Mouse (Mus musculus) adrenal gland, postnatal 10 days (tissue): ENCODE measurements at regions not wholly inside any gene's neighbourhood (a gene's known extent, or its start where the extent isn't known, plus 50 kb on each side); places are given as distances from the start of the nearest gene placed in this dataset.
A peak's percentile ranks its signal among the peaks of the same experiment; 100 is the strongest.
"Not testable (repeated sequence)": the region's sequence is repeated elsewhere in the genome, so short reads cannot be mapped to it uniquely, and the experiment has no call there.

Source experiments
- DNase-seq: peaks from one replicate; pipeline ENCODE4 v3.0.0; 2021; ENCODE audit warnings: mixed read lengths

DNA sequence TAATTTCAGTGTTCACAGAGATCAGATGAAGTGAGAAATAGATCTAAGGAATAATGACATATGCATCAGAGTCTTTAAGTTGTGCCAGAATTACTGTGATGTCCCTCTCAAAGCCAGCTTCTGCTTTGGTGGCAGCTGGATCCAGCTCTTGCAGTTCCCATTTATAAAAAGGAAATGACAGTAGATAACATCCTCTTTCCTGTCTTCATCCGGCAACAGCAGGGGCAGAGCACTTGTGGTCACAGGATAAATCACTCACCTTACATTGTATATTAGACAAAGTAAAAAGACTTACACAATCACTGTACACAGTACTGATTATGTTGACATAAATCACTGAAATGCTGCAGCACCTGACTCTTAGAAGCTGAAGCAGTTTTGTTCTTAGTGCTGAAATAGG is 1214.2 kb downstream of the Adam6a start:
- not testable (repeated sequence) for DNase-seq

DNA sequence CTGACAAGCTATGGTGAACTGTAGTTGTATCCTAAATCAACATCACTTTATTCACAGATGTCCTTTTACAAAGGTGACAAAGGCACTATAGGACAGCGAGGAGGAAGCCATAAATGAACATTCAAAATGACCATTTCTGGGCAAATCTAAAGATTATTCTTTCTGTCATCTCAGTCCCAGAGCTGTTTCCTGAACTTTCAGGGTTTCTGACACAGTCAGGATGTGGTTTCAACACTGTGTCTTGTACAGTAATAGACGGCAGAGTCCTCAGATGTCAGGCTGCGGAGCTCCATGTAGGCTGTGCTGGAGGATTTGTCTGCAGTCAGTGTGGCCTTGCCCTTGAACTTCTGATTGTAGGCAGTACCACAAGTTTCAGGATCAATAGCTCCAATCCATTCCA is 1220.5 kb downstream of the Adam6a start:
- DNase-seq, result not testable (repeated sequence)

DNA sequence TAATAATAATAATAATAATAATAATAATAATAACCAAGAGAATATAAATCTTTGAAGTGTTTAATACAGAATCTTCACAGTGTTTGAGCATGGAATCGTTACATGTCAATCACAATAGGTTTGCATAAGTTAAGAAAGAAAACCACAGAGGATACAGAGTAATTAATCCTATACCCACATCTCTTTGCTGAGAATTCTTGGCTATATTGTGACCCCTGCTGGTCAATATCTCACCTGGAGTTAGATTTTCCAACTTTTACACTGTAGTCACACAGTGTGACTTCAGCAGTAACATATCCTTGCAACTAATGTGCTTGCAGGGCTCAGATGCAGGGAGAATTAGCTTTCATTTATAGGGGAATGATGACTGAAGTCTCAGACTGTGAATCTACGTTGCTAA is 1231.7 kb downstream of the Adam6a start:
- DNase-seq, result not testable (repeated sequence)

DNA sequence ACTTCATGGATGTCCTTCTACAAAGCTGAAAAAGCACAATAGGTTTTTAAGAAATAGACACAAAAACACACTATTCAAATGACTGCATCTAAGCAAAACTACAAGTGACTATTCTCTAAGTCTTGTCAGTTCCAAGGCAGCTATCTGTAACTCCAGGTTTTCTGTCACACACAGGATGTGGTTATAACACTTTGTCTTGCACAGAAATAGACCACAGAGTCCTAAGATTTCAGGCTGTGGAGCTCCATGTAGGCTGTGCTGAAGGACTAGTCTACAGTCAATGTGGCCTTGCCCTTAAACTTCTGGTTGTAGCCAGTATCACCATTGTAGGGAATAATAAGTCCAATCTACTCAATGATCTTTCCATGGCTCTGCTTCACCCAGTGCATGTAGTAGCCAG is 1243.1 kb upstream of the Zfp386 start:
- DNase-seq, result no peak

DNA sequence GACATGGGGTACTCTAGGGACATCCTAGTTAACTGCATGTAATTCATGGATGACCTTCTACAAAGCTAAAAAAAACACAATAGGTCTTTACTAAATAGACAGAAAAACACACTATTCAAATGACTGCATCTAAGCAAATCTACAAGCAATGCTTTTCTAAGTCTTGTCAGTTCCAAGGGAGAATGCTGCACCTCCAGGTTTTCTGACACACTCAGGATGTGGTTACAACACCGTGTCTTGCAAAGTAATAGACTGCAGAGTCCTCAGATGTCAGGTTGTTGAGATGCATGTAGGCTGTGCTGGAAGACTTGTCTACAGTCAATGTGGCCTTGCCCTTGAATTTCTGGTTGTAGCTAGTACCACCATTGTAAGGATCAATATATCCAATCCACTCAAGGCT is 1238.3 kb upstream of the Zfp386 start:
- DNase-seq, result no peak

DNA sequence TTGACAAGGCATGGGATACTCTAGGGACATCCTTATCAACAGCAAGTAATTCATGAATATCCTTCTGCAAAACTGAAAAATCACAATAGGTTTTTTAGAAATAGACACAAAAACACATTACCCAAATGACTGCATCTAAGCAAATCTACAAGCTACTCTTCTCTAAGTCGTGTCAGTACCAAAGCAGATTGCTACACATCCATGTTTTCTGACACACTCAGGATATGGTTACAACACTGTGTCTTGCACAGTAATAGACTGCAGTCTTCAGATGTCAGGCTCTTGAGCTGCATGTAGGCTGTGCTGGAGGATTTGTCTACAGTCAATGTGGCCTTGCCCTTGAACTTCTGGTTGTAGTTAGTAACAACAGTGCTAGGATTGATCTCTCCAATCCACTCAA is 1230.7 kb upstream of the Zfp386 start:
- DNase-seq, result not testable (repeated sequence)

DNA sequence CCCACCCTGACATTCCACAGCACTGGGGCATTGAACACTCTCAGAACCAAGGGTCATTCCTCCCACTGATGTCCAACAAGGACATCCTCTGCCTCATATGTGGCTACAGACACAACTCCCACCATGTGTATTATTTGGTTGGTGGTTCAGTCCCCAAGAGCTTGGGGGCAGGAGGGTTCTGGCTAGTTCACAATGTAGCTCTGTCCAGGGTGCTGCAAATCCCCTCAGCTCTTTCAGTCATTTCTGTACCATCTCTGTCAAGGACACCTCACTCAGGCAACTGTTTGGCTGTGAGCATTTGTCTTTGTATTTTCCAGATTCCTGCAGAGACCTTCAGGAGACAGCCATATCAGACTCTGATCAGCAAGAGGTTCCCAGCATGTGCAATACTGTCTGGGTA is 1214.6 kb upstream of the Zfp386 start:
- peak; percentile 4 for DNase-seq
